Mouse (Mus musculus): ENCODE results near the gene Fyn.

GRCm38 (mm10) chr10:39557360-39557759 is 188.7 kb downstream of the Fyn start:
- no peak for TF ChIP-seq CTCF (IDR thresholded peaks at IDR 0.05; ENCODE audit: low read depth, low read length)
- no peak for TF ChIP-seq GATA1 (IDR thresholded peaks at IDR 0.05; ENCODE audit: borderline replicate concordance, low read length)
- no peak for TF ChIP-seq TAL1 (conservative IDR thresholded peaks at IDR 0.05; ENCODE audit: low read depth, low read length)
- no peak for TF ChIP-seq POLR2AphosphoS5 (IDR thresholded peaks at IDR 0.05; ENCODE audit: insufficient replicate concordance, low read depth, low read length)
- TF ChIP-seq GATA2 (IDR thresholded peaks at IDR 0.05; ENCODE audit: borderline replicate concordance, low read depth, low read length) = no peak
